Mouse (Mus musculus) testis, adult 2 months (tissue): ENCODE measurements at regions not wholly inside any gene's neighbourhood (a gene's known extent, or its start where the extent isn't known, plus 50 kb on each side); places are given as distances from the start of the nearest gene placed in this dataset.

Experiments used
- CTCF ChIP-seq: fragments of 200-500 bp; IDR thresholded peaks from 2 replicates; pipeline ENCODE4 v1.5.1; 2012; ENCODE audit warnings: low read depth, mild to moderate bottlenecking, inconsistent platforms, low read length, moderate library complexity; ENCODE audit not compliant: control insufficient read depth, insufficient read depth, insufficient replicate concordance
- POLR2A ChIP-seq: fragments of 200-500 bp; IDR thresholded peaks from 2 replicates; pipeline ENCODE4 v1.6.1; 2012; ENCODE audit warnings: low read depth, mild to moderate bottlenecking, inconsistent platforms, low read length, moderate library complexity; ENCODE audit not compliant: control insufficient read depth

DNA sequence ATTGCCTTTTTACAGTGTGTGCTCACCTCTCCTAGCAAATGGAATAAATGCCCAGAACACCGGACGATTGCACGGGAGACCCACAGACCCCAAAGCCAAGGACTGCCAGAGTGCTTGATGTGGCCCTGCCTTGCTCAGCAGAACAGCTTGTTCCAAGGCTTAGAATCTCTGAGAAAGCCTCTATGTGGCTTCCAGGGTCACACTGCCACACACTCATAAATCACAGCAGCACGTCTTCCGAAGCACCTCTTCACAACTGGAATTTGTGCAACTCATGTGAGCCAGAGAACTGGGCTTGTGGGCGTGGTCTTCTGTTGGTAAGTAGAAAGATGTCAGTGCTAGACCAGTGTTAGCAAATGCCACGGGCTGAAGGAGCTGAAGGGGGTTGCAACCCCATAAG is 55.8 kb upstream of the Gm26657 start:
- no peak for TF ChIP-seq CTCF
- no peak for TF ChIP-seq POLR2A
